Mouse (Mus musculus): ENCODE data around the gene Xdh. TPM values are rescaled to one million over a fixed set of nuclear protein-coding genes. Genes with fewer than 3 reads are reported as not detected.

Xdh gene
- 10 to 100 TPM; 46.5 to 54.0 TPM for total RNA-seq (2021)
- long read RNA-seq, experiment 1, full-length matches to known transcripts: 25 of 36 reads
- long read RNA-seq, experiment 1, partial matches to known transcripts: 5 of 36 reads
- long read RNA-seq, experiment 1, other reads (novel, unspliced or antisense): 6 of 36 reads
- long read RNA-seq, experiment 2, full-length matches to known transcripts: 27 of 32 reads
- long read RNA-seq, experiment 2, partial matches to known transcripts: 4 of 32 reads
- long read RNA-seq, experiment 2, other reads (novel, unspliced or antisense): 1 of 32 reads

DNA sequence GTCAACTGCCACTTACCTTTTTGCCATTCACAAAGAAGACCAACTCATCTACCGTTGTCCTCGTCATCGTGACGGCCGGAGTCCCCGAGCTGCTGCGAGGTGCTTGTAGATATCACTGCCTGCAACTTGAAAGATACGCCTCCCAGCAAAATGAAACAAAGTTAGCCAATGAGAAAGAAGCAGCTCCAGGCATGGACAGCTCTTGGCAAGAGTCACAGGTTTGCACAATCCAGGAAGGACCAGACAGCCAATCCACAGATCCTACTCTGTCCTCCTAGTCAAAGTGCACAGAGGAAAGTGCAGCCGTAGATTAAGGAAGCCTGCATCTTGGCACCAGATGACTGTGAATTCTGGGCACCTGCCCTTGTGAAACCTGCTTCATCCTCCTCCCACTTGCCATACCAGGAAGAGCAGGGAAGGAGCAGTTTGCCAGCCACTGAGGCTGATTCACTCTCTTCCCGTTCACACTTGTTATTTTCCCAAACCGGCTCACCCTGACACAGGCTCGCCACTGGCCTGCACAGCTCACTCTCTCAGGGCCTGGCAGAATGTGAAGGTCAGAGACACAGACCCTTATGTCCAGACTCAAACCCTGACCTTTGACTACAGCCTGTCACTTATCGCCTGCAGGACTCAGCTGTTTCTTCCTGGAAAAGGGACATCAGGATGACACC is at the start of gene Xdh:
TSS of gene Xdh (minus strand) at position 135 of the 674 bp plus-strand sequence.
- intact Hi-C loops (cut with DNase I): no loop called here
- DNase-seq: peak; percentile 31 to 42

DNA sequence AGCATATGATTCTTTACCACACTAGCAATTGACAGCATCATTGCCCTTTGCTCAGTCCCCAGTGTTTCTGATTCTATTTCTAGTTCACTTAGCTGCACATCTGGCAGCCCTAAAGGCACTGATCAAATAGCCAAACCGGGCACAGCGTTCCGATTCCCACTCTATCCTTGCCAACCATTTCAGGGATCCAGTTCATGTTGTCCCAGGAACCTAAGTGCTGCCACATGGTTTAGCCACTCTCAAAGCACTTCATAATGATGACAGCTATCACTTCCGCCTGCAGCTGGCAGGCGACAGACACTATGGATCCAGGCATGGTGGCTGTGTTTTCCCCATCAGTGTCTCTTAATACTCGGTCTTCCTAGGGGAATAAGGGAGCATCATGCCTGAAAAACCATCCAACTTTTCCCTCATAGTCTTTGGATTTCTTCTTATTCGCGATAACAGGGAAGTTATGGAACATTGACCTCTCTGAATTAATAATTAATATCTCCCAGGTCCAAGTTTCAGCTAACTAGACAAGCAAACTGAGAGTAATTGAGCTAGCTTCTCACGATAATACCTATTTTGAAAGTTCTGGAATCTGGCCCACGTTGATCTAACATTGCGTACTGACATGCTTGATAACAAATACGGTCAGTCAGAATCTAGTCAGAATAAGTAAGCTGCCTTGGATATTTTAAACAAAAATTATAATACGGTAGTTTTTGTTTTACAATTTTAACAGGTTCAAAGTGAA is 46.1 kb upstream of the Xdh start:
- DNase-seq: no peak
- intact Hi-C loops (cut with DNase I): no loop called here

DNA sequence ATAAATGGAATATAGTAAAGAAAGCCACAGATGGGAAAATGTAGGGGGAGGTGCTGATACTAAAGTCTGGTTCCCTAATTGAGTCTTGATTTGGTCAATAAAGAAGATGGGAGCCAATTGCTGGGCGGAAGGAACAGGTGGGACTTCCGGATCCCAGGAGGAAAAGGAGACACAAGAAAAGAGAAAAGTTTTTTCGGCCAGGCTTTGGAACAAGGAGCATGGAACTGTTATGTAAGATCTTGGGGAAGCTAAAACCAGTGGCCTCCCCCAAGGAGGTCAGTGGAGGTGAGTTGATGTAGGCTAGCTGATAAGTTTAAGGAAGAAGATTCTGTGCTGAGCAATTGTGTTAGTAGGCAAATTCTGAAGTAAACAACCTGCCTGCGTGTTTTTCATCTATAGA is 41.3 kb upstream of the Xdh start:
- no peak for DNase-seq

DNA sequence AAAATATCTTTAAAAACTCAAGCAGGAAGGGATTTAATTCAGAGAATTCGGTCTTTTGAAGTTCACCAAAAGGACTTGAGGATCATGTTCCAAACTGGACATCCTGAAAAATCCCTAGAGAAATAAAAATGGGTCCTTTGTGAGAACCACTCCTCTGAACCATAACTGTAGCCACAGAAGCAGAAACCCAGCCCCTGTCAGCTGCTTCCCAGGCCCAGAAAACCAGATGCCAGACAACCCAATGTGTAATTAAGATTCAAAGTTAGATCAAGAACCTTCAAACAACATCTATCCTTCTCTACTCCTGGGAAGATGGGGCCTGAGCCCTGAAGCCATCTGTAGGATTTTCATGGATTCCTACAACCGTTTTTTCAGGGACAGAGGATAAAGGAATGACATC is 36.6 kb upstream of the Xdh start:
- DNase-seq: no peak
- intact Hi-C loops (cut with DNase I): no loop called here

More for the DNA sequence above, 41.3 kb upstream of the Xdh start:
- intact Hi-C loops (cut with DNase I): no loop called here

DNA sequence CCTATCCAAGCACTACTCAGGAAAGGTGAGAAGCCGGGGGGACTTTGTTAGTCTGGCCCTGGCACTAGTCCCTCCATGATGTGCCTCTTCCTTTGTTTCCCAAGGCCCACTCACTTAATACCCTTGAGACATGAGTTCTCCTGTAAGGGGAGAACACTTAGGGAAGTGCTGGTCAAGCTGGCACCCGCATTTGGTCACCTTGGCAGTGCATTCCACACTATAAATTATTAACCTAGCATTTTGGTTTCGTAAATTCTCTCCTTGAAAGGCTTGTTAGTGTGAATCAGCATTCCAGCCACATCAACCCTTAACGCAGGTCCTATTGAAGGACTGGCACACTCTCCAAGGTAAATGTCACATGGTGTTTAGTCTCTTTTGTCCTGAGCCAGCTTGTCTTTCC is 35.9 kb upstream of the Xdh start:
- intact Hi-C loops (cut with DNase I): no loop called here
- DNase-seq: no peak

DNA sequence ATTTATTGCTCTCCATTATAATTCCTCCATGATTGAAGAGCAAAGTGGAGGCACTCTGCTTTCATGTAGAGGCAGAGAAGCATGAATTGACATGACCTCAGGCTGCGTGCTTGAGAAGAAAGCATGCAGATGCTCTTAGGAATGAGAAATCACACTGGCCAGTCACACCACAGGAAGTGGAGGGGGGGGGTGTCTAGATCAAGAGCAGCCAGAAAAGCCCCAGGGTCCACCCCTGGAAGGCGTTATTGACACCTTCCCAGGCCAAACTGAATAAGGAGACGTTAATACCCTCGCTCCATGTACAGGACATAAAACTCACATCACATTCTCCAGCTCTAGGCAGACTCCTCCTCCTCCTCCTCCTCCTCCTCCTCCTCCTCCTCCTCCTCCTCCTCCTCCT is 34.5 kb upstream of the Xdh start:
- intact Hi-C loops (cut with DNase I): no loop called here
- no peak for DNase-seq

DNA sequence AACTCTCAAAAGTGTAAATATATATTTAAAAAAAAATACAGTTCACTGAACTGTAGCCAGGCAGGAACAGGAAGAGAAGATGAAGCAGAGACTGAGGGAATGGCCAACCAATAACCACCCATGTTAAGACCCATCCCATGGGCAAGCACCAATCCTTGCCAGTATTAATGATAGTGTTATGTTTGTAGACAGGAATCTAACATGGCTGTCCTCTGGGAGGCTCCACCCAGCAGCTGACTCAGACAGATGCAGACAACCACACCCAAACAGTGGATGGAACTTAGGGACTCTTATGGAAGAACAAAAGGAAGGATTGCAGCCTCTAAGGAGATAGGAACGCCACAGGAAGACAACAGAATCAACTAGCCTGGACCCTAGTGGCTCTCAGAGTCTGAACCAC is 32.9 kb upstream of the Xdh start:
- intact Hi-C loops (cut with DNase I): no loop called here
- DNase-seq: no peak

DNA sequence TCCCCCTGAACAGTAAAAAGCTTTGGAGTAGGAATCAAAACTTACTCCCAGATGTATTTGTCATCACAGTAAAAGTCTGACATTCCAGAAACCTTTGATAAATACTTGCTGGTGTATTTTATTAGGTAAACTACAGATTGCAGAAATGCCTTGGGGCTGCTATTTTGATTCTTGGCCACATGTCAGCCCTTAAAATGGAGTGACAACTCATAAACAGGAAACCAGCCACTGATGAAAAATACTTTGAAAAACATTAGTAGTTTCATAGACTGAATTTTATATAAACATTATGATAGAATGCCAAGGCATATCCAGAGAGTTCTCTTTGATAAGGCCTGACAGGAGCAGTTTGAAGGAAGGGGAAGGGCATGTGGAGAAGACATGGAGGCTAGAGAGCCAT is 26.1 kb upstream of the Xdh start:
- DNase-seq: no peak
- intact Hi-C loops (cut with DNase I): loop anchor here (10.0 kb wide), 1 partner anchor 81 kb away; no protein-coding TSS in a partner anchor

DNA sequence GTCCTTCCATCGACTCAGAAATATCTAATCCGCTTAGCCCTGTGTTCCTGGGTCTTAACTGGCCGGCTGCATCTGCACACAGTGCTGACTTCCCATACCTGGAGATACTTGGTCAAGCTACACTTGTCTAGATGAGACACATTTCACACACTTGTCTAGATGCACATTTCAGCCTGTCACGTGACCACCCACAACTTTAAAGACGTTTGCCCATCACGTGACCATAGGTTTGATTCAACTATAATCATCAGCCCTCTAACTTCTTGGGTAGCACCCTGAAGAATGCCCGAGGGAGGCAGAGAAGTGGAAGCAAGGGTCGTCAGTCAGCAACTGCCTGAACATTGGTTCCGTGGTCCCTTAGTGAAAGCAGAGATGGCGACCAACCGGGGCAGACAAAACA is 22.7 kb upstream of the Xdh start:
- DNase-seq: no peak
- intact Hi-C loops (cut with DNase I): loop anchor here (10.0 kb wide), 1 partner anchor 78 kb away; no protein-coding TSS in a partner anchor

DNA sequence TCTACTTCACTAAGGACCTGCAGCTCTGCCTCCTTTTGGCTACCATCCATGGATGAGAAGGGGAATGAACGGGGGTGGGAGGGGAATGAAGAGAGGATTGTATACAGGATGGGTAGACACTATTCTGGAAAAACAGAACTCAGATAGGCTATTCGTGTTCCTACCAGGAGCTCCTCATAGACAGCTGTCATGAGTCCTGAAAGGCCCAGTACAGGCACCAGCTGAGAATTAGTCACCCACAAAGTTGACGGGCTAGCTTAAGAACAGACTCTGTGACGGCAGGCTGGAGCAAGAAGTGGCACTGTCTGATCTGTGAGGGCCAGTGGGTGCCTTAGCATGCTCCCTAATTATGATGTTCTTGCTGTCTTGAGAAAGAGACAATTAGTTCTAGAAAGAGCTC is 21.3 kb upstream of the Xdh start:
- intact Hi-C loops (cut with DNase I): loop anchor here (10.0 kb wide), 1 partner anchor 76 kb away; no protein-coding TSS in a partner anchor

DNA sequence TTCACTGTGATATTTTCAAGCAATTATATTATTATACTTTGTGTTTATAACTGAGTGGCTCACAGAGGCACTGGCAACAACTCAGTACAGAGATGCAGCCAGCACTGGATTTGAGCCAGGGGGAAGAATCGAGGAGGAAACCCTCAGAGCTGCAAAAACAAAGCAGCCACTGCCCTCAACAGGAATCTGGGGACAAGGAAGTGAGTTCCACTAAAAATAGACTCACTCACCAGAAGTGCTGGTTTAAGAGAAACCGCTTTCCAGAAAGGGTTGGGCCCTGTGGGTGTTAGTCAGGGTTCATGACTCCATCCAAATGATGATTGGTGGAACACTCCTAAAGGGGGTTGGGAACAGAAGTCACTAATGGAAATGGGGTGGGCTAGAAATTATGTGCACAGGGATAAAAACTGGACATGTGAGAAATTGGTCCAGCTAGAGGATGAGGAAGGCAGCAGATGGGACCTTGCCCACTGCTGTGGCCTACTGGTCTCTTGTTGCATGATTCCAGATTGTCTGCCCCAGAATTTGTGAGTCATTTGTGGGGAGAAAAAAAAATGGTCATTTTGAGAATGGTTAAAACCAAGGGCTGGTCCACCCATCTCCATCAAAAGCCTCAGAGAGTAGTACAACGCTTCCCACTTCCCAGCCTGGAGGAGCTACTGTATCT is 20.5 kb upstream of the Xdh start:
- peak; percentile 71 to 78 for DNase-seq
- intact Hi-C loops (cut with DNase I): loop anchor here (10.0 kb wide), 1 partner anchor 76 kb away; no protein-coding TSS in a partner anchor

More for the DNA sequence above, 21.3 kb upstream of the Xdh start:
- DNase-seq: no peak

DNA sequence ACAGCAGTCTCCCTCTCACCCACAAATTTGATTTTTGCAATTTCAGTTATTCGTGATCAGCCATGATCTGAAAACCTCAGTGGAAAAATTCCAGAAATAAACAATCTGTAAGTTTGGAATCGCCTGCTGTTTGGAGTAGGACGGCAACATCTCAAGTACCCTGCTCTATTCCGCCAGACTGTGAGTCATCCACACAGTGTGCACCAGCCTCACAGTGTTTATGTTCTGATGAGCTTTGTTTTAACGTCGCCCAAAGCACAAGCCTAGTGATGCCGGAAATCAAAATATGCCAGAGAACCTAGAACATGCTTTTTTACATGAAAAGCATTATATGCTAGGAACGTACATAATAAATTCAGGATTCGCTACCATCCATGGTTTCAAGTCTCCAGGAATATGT is 14.9 kb upstream of the Xdh start:
- intact Hi-C loops (cut with DNase I): no loop called here

DNA sequence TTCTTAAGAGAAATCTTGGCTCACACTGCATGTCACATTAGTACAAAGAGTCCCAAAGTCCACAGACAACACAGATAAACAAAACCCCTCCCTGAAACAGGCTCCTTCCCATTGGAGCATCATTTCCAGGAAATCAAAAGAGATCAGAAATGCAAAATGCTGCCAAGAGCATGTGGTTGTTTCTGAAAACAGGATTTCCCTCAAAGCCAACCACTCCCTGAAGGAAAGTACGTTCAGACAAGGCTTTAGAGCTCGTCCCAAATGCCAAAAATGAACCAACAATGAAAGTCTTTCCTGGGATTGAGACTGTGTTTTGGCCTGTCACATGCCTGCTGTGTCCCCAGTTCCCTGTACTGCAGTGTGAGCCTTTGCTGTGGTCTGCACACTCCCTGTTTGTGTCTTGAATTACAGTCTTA is 12.6 kb upstream of the Xdh start:
- intact Hi-C loops (cut with DNase I): no loop called here

More for the DNA sequence above, 14.9 kb upstream of the Xdh start:
- DNase-seq: no peak

DNA sequence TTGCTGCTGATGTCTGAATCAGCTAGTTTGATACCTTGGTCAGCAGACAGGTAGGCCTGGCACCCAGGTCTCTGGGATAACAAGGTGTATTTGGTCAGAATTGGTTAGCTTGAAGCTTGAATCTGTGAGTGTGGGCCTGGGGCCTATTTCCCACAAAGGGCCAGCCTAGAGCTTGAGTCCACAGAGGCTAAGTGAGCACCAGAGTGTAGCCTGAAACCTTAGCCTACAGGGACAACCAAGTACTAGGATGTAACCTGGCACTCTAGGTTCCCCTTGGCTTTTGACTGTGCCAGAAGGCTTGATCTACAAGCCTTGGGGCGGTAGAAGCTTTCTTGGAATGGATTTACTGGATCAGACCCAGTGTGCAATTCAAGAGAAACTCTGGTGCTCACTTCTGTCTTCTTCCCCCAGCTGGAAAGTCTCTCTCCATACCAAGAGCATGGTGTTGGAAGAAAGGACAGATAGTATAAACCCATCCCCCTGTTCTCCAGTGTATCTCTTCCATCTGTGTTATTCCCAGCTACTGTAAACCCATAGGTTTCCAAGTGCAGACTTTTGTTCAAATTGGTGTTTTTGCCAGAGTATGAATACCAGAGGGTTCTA is 11.9 kb upstream of the Xdh start:
- intact Hi-C loops (cut with DNase I): no loop called here
- DNase-seq: no peak

More for the DNA sequence above, 12.6 kb upstream of the Xdh start:
- no peak for DNase-seq

DNA sequence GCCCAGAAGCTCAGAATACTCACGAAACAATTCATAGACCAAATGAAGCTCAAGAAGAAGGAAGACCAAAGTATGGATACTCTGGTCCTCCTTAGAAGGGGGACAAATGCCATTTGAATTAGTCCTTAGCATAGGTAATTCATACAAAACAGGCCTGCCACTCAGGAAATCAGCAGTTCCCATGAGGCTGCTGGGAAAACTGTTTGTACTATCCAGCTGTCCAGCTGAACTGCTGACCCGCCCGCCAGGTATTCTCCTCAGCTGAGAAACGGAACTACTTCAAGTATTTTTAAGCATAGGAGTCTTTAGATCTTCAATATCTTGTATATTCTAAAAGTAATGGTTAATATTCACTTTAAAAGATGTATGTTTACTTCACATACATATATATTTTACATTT is 10.7 kb upstream of the Xdh start:
- DNase-seq: no peak
- intact Hi-C loops (cut with DNase I): no loop called here

DNA sequence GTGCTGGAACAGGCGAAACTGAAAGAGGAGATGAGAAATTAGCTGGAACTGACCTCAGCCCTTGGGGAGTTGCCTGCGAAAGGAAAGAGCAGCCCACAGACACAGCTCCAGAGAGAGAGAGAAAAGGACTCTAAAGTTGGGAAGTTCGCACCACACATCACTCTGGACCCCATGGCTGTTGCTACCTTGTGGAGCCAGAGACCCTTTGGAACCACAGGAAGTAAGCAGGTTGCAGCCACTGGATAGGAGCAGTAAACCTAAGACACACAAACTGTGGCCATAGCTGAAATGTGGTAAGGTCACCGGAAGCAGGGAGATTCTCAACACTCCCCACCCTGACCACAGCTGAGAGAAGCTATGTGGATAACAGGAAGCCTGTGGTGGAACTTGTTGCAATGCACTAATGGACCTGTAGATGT is 2.1 kb upstream of the Xdh start:
- DNase-seq: no peak
- intact Hi-C loops (cut with DNase I): no loop called here

DNA sequence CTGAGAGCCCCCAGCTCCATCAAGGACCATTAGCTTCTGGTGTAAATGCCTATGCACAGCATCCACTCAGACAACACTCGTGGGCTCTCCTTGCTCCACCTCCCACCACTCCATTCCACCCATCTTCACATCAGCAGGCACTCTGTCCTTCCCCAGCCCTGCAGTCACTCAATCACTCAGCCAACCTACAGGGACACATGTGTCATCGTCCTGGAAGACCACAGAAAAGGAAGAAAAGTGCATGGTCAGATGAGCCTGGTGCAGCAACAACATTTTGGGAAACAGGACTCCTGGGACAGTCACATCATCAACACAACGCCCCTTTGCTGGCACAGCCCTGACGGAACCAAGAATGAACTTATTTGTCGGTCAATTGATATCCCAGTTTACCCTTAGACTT is 974 bp upstream of the Xdh start:
- intact Hi-C loops (cut with DNase I): no loop called here

DNA sequence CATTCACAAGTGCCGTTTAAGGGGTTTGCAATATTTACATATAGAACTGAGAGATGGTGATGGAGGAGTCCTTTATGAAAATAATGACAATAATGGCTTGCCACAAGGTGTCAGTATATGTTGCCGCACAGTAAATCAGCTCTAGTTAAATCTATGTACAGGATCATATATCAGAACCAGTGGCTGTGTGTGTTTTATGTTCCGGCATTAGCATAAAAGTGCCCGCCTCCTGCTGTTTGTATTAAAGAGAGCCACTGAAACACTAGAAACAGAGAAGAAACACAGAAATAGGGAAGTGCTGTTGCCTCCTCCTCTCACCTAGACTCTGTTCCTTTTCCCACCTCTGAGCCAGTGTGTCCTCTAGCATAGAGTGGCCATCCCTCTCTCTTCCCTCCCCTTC is 498 bp downstream of the Xdh start:
- intact Hi-C loops (cut with DNase I): no loop called here
- DNase-seq: no peak

More for the DNA sequence above, 974 bp upstream of the Xdh start:
- DNase-seq: no peak

DNA sequence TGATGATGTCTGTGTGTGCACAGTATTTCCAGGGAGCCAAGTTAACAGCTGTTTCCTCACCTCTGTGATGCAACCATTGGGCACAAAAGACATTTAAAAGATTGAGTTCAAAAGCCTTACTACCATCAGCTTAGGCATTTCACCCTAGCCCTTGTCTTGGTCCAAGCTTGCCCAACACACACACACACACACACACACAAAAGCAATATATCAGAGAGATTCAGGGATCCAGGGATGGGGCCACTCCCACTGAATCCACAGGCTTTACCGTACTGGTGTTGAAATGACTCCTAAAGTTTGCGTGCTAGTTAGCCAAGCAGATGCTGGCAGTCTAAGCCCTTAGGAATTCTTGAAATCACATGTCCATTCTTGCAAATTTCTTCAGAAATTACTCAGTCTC is 1.2 kb downstream of the Xdh start:
- no peak for DNase-seq

DNA sequence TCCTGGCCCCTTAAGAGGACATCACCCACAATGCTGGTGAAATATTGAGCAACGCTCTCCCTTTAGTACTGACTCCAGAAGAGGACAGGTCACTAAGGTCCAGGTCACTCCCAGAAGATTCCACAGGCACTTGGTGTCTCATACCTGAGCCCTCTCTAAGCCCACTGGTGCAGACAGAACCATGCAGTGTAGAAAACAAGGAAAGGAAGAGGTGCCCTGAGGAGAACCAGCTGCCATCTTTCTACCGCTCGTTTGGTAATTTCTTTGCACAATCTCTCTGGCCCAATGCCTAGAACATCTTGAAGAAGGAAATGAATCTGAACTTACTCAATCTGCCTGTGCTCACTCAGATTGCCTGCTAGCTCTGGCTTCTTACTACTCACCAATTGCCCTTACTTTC is 2.0 kb downstream of the Xdh start:
- DNase-seq: peak in 1 of 2 experiments; percentile 51
- intact Hi-C loops (cut with DNase I): no loop called here

More for the DNA sequence above, 1.2 kb downstream of the Xdh start:
- intact Hi-C loops (cut with DNase I): no loop called here

All from gastrocnemius, postnatal 36 days (tissue).